ENCODE assay signal across 20 mouse cellular contexts in genomic region chr3:85603811-85604210, GRCm38 (mm10). TPM values are rescaled to one million over a fixed set of nuclear protein-coding genes. Genes with fewer than 3 reads are reported as not detected.
DNase-seq lines count a peak whose midpoint lies in the region; ATAC-seq and TF ChIP-seq lines count a peak whose summit lies in the region.
"Had no signal": no experiment of that assay in that cellular context is flagged by ENCODE, and none has a peak within 500 bp of the region (broad histone marks: within the 10 kb centered on the region; RNA-seq: fewer than 3 reads in every experiment).

No protein-coding gene starts in this region.

- TF ChIP-seq CTCF in gastrocnemius, adult 2 months (IDR thresholded peaks at IDR 0.05) = no peak
- no peak for TF ChIP-seq CTCF in left cerebral cortex, adult 2 months (IDR thresholded peaks at IDR 0.05)

- no peaks in the 10 kb centered on the region for H3K36me3 ChIP-seq in neural tube, embryonic 14.5 days (ENCODE audit: control insufficient read depth, insufficient read depth, low read length)
- H3K36me3 ChIP-seq: intestine, embryonic 15.5 days had no signal

- H3K9ac ChIP-seq in neural tube, embryonic 14.5 days (replicated peaks; ENCODE audit: low read depth, low read length) = no peak overlapping the region
- H3K9ac ChIP-seq: forebrain, postnatal 0 days; heart, embryonic 12.5 days; intestine, embryonic 15.5 days had no signal

- peak; percentile 57; the same call in 1 of the 2 replicates for ATAC-seq in neural tube, embryonic 14.5 days (ENCODE audit: low read depth)
- ATAC-seq: forebrain, postnatal 0 days; hindbrain, embryonic 16.5 days; intestine, embryonic 15.5 days had no signal

- H3K9me3 ChIP-seq in neural tube, embryonic 14.5 days (ENCODE audit: control insufficient read depth, low read length) = no peaks in the 10 kb centered on the region
- H3K9me3 ChIP-seq: embryonic facial prominence, embryonic 10.5 days; heart, embryonic 12.5 days; hindbrain, embryonic 10.5 days; intestine, embryonic 15.5 days had no signal

- WGBS in neural tube, embryonic 14.5 days = 77% methylated on average over 1 of the region's 1 CpGs

- peak overlapping the region; percentile 50; the same call in 1 of the 2 replicates for H3K27ac ChIP-seq in gastrocnemius, adult 2 months
- no peak overlapping the region for H3K27ac ChIP-seq in neural tube, embryonic 14.5 days (ENCODE audit: low read depth, low read length)
- no peak overlapping the region for H3K27ac ChIP-seq in left cerebral cortex, adult 2 months
- H3K27ac ChIP-seq: embryonic facial prominence, embryonic 10.5 days; hindbrain, embryonic 10.5 days; intestine, embryonic 15.5 days had no signal

- intact Hi-C loops in gastrocnemius, adult 2 months (cut with DNase I) = no loop called here
- intact Hi-C loops in gastrocnemius, postnatal 14 days (cut with DNase I; ENCODE audit: low total_unique reads) = no loop called here
- intact Hi-C loops in left cerebral cortex, adult 2 months (cut with DNase I) = no loop called here
- intact Hi-C loops in left cerebral cortex, postnatal 36 days (cut with DNase I) = no loop called here

- peak overlapping the region; percentile 13 for H3K4me3 ChIP-seq in gastrocnemius, adult 2 months
- H3K4me3 ChIP-seq in neural tube, embryonic 14.5 days (ENCODE audit: low read depth, low read length) = no peak overlapping the region
- H3K4me3 ChIP-seq in left cerebral cortex, adult 2 months = no peak overlapping the region
- H3K4me3 ChIP-seq: embryonic facial prominence, embryonic 10.5 days; heart, embryonic 12.5 days; hindbrain, embryonic 10.5 days; intestine, embryonic 15.5 days had no signal

- no peaks in the 10 kb centered on the region for H3K27me3 ChIP-seq in neural tube, embryonic 14.5 days (ENCODE audit: control insufficient read depth, insufficient read depth, low read length)
- H3K27me3 ChIP-seq: CH12.LX; heart, embryonic 12.5 days; intestine, embryonic 15.5 days had no signal

- H3K4me2 ChIP-seq in neural tube, embryonic 14.5 days (ENCODE audit: low read depth, low read length) = no peak overlapping the region
- H3K4me2 ChIP-seq: heart, embryonic 12.5 days; intestine, embryonic 15.5 days had no signal

- H3K4me1 ChIP-seq in neural tube, embryonic 14.5 days (ENCODE audit: control insufficient read depth, insufficient read depth, low read length) = peaks cover 2% of the 10 kb centered on the region; the same call in 1 of the 2 replicates

- no peak for DNase-seq in gastrocnemius, adult 2 months
- DNase-seq in gastrocnemius, postnatal 14 days = no peak
- peak; percentile 55 for DNase-seq in Muller cell, postnatal 12 days (ENCODE audit: inconsistent ontology term)
- peak; percentile 14 for DNase-seq in forelimb bud, embryonic 11.5 days (ENCODE audit: low read depth, low spot score)
- DNase-seq in kidney, adult 11 months = no peak
- DNase-seq in left cerebral cortex, adult 2 months (ENCODE audit: extremely low spot score in 1 of 2, low spot score in 2 of 2) = no peak
- no peak for DNase-seq in left cerebral cortex, postnatal 36 days (ENCODE audit: low spot score in 2 of 2)
- DNase-seq: adrenal gland, adult 8-10 months; cerebellum, adult 11-12 months; cerebellum, adult 9-10 months; cerebellum, postnatal 36 days; forebrain, postnatal 0 days; kidney, adult 2 months had no signal

RNA-seq across cellular contexts. Expression of gene Gatb, which starts 29.9 kb away (rescaled TPM):
- total RNA-seq in gastrocnemius, adult 2 months (2021) = 10 to 100 TPM; 17.4 to 19.6 TPM
- 10 to 100 TPM; 17.7 to 19.2 TPM for total RNA-seq in gastrocnemius, postnatal 14 days (2021)
- polyA plus RNA-seq in neural tube, embryonic 14.5 days (2014; fragmentation: Nextera tagmentation; extraction: Ambion mirVana) = 19.1 and 23.1 TPM in 2 replicates
- total RNA-seq in left cerebral cortex, adult 2 months (2021) = 10 to 100 TPM; 20.4 to 20.6 TPM
- total RNA-seq in left cerebral cortex, postnatal 36 days (2021) = 10 to 100 TPM; 21.9 to 23.5 TPM

Comparison
In these comparisons a context has a peak if more than half of its experiments do, and no peak if none do; other contexts are left out.
1. DNase-seq: peak in Muller cell, postnatal 12 days (single experiment) and forelimb bud, embryonic 11.5 days (single experiment); none in gastrocnemius, adult 2 months (single experiment), gastrocnemius, postnatal 14 days (single experiment), kidney, adult 11 months (single experiment), left cerebral cortex, adult 2 months (0 of 2) and left cerebral cortex, postnatal 36 days (0 of 2).